Mouse (Mus musculus): ENCODE data around the gene Poll. TPM values are rescaled to one million over a fixed set of nuclear protein-coding genes. Genes with fewer than 3 reads are reported as not detected.

Poll gene
- polyA plus RNA-seq, 1 experiment from 2014 or later = 12.5 TPM

GRCm38 (mm10) chr19:45574339-45574898 is 14.1 kb upstream of the Poll start:
- DNase-seq (ENCODE audit: low spot score) (no peak), ATAC-seq (replicated peaks; ENCODE audit: low FRiP score, low read depth) (no peak)
- 77% methylated on average over 7 of the region's 7 CpGs for WGBS
- Histone ChIP-seq H3K4me3 (replicated peaks; ENCODE audit: low read depth, low read length) (no peak overlapping the region), H3K27me3 (ENCODE audit: insufficient read depth, low read length) (no peaks in the 10 kb centered on the region), H3K4me2 (ENCODE audit: low read length) (no peak overlapping the region), H3K9me3 (replicated peaks; ENCODE audit: low read length) (no peaks in the 10 kb centered on the region), H3K9ac (ENCODE audit: low read depth, low read length) (no peak overlapping the region), H3K4me1 (replicated peaks; ENCODE audit: insufficient read depth, low read length) (peaks cover 3% of the 10 kb centered on the region; the same call in 1 of the 2 replicates), H3K27ac (no peak overlapping the region), H3K36me3 (ENCODE audit: insufficient read depth, low read length) (peaks cover 25% of the 10 kb centered on the region)
- no peak for TF ChIP-seq CTCF (IDR thresholded peaks at IDR 0.05; ENCODE audit: low read depth)

- peaks cover 3% of the 10 kb centered on the region; the same call in 1 of the 2 replicates for H3K4me1 ChIP-seq (replicated peaks; ENCODE audit: insufficient read depth, low read length)
- H3K36me3 ChIP-seq (ENCODE audit: insufficient read depth, low read length) = peaks cover 20% of the 10 kb centered on the region
- H3K9me3 ChIP-seq (replicated peaks; ENCODE audit: low read length) = no peaks in the 10 kb centered on the region
- H3K4me2 ChIP-seq (ENCODE audit: low read length) = no peak overlapping the region
- ATAC-seq (replicated peaks; ENCODE audit: low FRiP score, low read depth) = peak; percentile 60; the same call in 1 of the 2 replicates
- H3K4me3 ChIP-seq (replicated peaks; ENCODE audit: low read depth, low read length) = no peak overlapping the region
- H3K27ac ChIP-seq = no peak overlapping the region
- no peak overlapping the region for H3K9ac ChIP-seq (ENCODE audit: low read depth, low read length)
- no peaks in the 10 kb centered on the region for H3K27me3 ChIP-seq (ENCODE audit: insufficient read depth, low read length)
- DNase-seq (ENCODE audit: low spot score) = peak; percentile 91
- peak; percentile 95 for TF ChIP-seq CTCF (IDR thresholded peaks at IDR 0.05; ENCODE audit: low read depth)
- 20% methylated on average over 6 of the region's 6 CpGs for WGBS
Observed at GRCm38 (mm10) chr19:45573861-45574267, 13.5 kb upstream of the Poll start.

- 83% methylated on average over 6 of the region's 6 CpGs for WGBS
- H3K4me1 ChIP-seq (replicated peaks; ENCODE audit: insufficient read depth, low read length) = peaks cover 3% of the 10 kb centered on the region; the same call in 1 of the 2 replicates
- no peak for ATAC-seq (replicated peaks; ENCODE audit: low FRiP score, low read depth)
Observed at GRCm38 (mm10) chr19:45573033-45573432, 12.7 kb upstream of the Poll start.

GRCm38 (mm10) chr19:45567367-45567766 is 7.0 kb upstream of the Poll start:
- Histone ChIP-seq H3K27ac (no peak overlapping the region), H3K4me3 (replicated peaks; ENCODE audit: low read depth, low read length) (no peak overlapping the region), H3K4me2 (ENCODE audit: low read length) (no peak overlapping the region), H3K36me3 (ENCODE audit: insufficient read depth, low read length) (peaks cover 4% of the 10 kb centered on the region; the same call in 1 of the 2 replicates), H3K9ac (ENCODE audit: low read depth, low read length) (no peak overlapping the region), H3K9me3 (replicated peaks; ENCODE audit: low read length) (no peaks in the 10 kb centered on the region), H3K4me1 (replicated peaks; ENCODE audit: insufficient read depth, low read length) (peaks cover 9% of the 10 kb centered on the region; the same call in 1 of the 2 replicates), H3K27me3 (ENCODE audit: insufficient read depth, low read length) (no peaks in the 10 kb centered on the region)
- TF ChIP-seq CTCF (IDR thresholded peaks at IDR 0.05; ENCODE audit: low read depth) = no peak
- WGBS = 69% methylated on average over 14 of the region's 14 CpGs
- DNase-seq (ENCODE audit: low spot score) (no peak), ATAC-seq (replicated peaks; ENCODE audit: low FRiP score, low read depth) (no peak)

More at GRCm38 (mm10) chr19:45573033-45573432, 12.7 kb upstream of the Poll start:
- Histone ChIP-seq H3K9ac (ENCODE audit: low read depth, low read length) (no peak overlapping the region), H3K4me2 (ENCODE audit: low read length) (no peak overlapping the region), H3K27me3 (ENCODE audit: insufficient read depth, low read length) (no peaks in the 10 kb centered on the region), H3K9me3 (replicated peaks; ENCODE audit: low read length) (no peaks in the 10 kb centered on the region), H3K36me3 (ENCODE audit: insufficient read depth, low read length) (peaks cover 12% of the 10 kb centered on the region), H3K4me3 (replicated peaks; ENCODE audit: low read depth, low read length) (no peak overlapping the region), H3K27ac (no peak overlapping the region)
- DNase-seq (ENCODE audit: low spot score) = no peak
- no peak for TF ChIP-seq CTCF (IDR thresholded peaks at IDR 0.05; ENCODE audit: low read depth)

- 46% methylated on average over 15 of the region's 15 CpGs for WGBS
- Histone ChIP-seq H3K36me3 (ENCODE audit: insufficient read depth, low read length) (peaks cover 4% of the 10 kb centered on the region; the same call in 1 of the 2 replicates), H3K9ac (ENCODE audit: low read depth, low read length) (no peak overlapping the region), H3K27me3 (ENCODE audit: insufficient read depth, low read length) (no peaks in the 10 kb centered on the region), H3K4me3 (replicated peaks; ENCODE audit: low read depth, low read length) (no peak overlapping the region), H3K27ac (no peak overlapping the region), H3K4me2 (ENCODE audit: low read length) (no peak overlapping the region), H3K9me3 (replicated peaks; ENCODE audit: low read length) (no peaks in the 10 kb centered on the region), H3K4me1 (replicated peaks; ENCODE audit: insufficient read depth, low read length) (peaks cover 9% of the 10 kb centered on the region; the same call in 1 of the 2 replicates)
- no peak for ATAC-seq (replicated peaks; ENCODE audit: low FRiP score, low read depth)
- no peak for TF ChIP-seq CTCF (IDR thresholded peaks at IDR 0.05; ENCODE audit: low read depth)
- DNase-seq (ENCODE audit: low spot score) = no peak
Observed at GRCm38 (mm10) chr19:45565925-45566715, 5.8 kb upstream of the Poll start.

- H3K4me3 ChIP-seq (replicated peaks; ENCODE audit: low read depth, low read length) = no peak overlapping the region
- no peaks in the 10 kb centered on the region for H3K27me3 ChIP-seq (ENCODE audit: insufficient read depth, low read length)
- no peaks in the 10 kb centered on the region for H3K9me3 ChIP-seq (replicated peaks; ENCODE audit: low read length)
- H3K4me1 ChIP-seq (replicated peaks; ENCODE audit: insufficient read depth, low read length) = peaks cover 4% of the 10 kb centered on the region; the same call in 1 of the 2 replicates
- ATAC-seq (replicated peaks; ENCODE audit: low FRiP score, low read depth) = no peak
- DNase-seq (ENCODE audit: low spot score) = no peak
- no peak overlapping the region for H3K27ac ChIP-seq
- no peak for TF ChIP-seq CTCF (IDR thresholded peaks at IDR 0.05; ENCODE audit: low read depth)
- peaks cover 13% of the 10 kb centered on the region; the same call in 1 of the 2 replicates for H3K36me3 ChIP-seq (ENCODE audit: insufficient read depth, low read length)
- 92% methylated on average over 11 of the region's 11 CpGs for WGBS
- H3K4me2 ChIP-seq (ENCODE audit: low read length) = no peak overlapping the region
- no peak overlapping the region for H3K9ac ChIP-seq (ENCODE audit: low read depth, low read length)
Observed at GRCm38 (mm10) chr19:45554136-45554535, 6.2 kb downstream of the Poll start.
